Mouse (Mus musculus): Measurements from ENCODE around the gene Glce. TPM values are rescaled to one million over a fixed set of nuclear protein-coding genes. Genes with fewer than 3 reads are reported as not detected.
A peak's percentile ranks its signal among the peaks of the same experiment; 100 is the strongest.

The Glce gene
- polyA plus RNA-seq, 1 experiment from 2014 or later, result 26.4 TPM

DNA sequence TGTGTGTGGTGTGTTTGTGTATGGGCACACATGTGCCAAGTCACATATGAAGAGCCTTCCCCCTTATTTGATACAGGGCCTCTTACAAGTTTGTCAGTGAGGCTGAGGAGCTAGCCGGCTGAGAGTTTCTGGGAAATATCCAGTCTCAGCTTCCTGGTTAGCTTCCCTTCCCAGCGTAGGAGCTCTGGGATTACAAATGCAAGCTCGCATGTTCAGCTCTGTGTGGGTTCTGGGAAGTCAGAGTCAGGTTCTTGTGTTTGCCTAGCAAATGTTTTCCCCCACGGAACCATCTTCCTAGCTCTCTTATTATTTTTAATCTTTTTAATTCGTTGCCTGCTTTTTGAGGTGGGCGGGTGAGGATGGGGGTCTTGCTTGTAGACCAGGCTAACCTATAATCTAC lies 32.9 kb upstream of the Glce start:
- H3K27ac ChIP-seq (ENCODE audit: low read depth, low read length), result 0 out of 2 replicates have a peak overlapping the region, but pooled peaks have one; percentile 12

DNA sequence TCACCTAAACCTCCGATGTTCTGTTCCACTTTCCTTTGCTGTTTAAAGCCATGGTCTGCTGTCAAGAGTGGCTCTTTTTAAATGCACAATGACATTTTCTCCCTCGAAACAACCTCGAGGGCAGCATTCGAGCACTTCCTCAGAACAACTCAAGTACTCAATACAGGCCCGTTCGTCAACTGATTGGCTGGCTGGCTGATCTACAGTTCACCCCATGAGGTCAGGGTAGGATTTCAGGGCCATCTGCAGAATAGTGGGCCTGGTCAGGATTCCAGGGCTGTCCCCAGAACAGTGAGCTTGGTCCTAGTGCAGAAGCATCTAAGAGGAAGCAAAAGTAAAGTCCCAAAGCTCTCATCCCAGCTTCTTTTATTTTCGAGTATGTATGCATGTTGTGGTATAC lies 32.5 kb upstream of the Glce start:
- H3K27ac ChIP-seq (ENCODE audit: low read depth, low read length), result no peak overlapping the region
- H3K9me3 ChIP-seq (ENCODE audit: control insufficient read depth, low read length), result no peaks in the 10 kb centered on the region
- H3K4me3 ChIP-seq (ENCODE audit: low read length), result no peak overlapping the region
- H3K9ac ChIP-seq (ENCODE audit: low read depth, low read length), result no peak overlapping the region
- no peak overlapping the region for H3K4me2 ChIP-seq (ENCODE audit: low read length)
- no peaks in the 10 kb centered on the region for H3K36me3 ChIP-seq (ENCODE audit: control insufficient read depth, insufficient read depth, low read length)
- WGBS, result 78% methylated on average over 7 of the region's 7 CpGs
- H3K4me1 ChIP-seq (ENCODE audit: control insufficient read depth, insufficient read depth, low read depth, low read length), result peaks cover 7% of the 10 kb centered on the region
- no peaks in the 10 kb centered on the region for H3K27me3 ChIP-seq (replicated peaks; ENCODE audit: control insufficient read depth, insufficient read depth, low read length)
- ATAC-seq, result no peak

More for the DNA sequence above, 32.9 kb upstream of the Glce start:
- Histone ChIP-seq H3K4me1 (ENCODE audit: control insufficient read depth, insufficient read depth, low read depth, low read length) (peaks cover 7% of the 10 kb centered on the region), H3K9me3 (ENCODE audit: control insufficient read depth, low read length) (no peaks in the 10 kb centered on the region), H3K9ac (ENCODE audit: low read depth, low read length) (no peak overlapping the region), H3K4me2 (ENCODE audit: low read length) (no peak overlapping the region), H3K36me3 (ENCODE audit: control insufficient read depth, insufficient read depth, low read length) (no peaks in the 10 kb centered on the region), H3K27me3 (replicated peaks; ENCODE audit: control insufficient read depth, insufficient read depth, low read length) (no peaks in the 10 kb centered on the region), H3K4me3 (ENCODE audit: low read length) (no peak overlapping the region)
- ATAC-seq, result no peak
- WGBS, result 81% methylated on average over 6 of the region's 6 CpGs

DNA sequence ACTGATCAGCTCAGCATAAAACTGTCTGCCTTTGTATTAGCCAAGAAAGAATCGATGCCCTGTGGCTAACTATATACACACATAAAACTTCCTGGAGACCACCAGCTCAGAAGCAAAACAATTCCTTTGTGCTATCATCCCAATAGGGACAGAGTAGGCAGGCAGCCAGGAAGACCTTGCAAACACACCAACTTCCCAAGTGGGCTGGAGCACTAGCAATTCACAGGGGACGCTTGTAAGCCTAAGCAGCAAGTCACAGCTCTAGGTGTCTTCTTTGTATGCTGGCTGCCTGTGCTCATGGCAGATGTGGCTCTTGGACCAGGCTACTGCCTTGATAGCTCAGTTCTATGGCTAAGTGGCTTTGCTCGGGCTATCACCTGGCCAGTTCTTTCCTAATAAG lies 32.1 kb upstream of the Glce start:
- no peak overlapping the region for H3K9ac ChIP-seq (ENCODE audit: low read depth, low read length)
- H3K4me2 ChIP-seq (ENCODE audit: low read length), result no peak overlapping the region
- no peaks in the 10 kb centered on the region for H3K36me3 ChIP-seq (ENCODE audit: control insufficient read depth, insufficient read depth, low read length)
- H3K27me3 ChIP-seq (replicated peaks; ENCODE audit: control insufficient read depth, insufficient read depth, low read length), result no peaks in the 10 kb centered on the region
- H3K27ac ChIP-seq (ENCODE audit: low read depth, low read length), result no peak overlapping the region
- WGBS, result 46% methylated on average over 3 of the region's 3 CpGs
- no peak overlapping the region for H3K4me3 ChIP-seq (ENCODE audit: low read length)
- ATAC-seq, result no peak; the same call in 1 of the 2 replicates
- no peaks in the 10 kb centered on the region for H3K9me3 ChIP-seq (ENCODE audit: control insufficient read depth, low read length)
- H3K4me1 ChIP-seq (ENCODE audit: control insufficient read depth, insufficient read depth, low read depth, low read length), result peaks cover 7% of the 10 kb centered on the region

DNA sequence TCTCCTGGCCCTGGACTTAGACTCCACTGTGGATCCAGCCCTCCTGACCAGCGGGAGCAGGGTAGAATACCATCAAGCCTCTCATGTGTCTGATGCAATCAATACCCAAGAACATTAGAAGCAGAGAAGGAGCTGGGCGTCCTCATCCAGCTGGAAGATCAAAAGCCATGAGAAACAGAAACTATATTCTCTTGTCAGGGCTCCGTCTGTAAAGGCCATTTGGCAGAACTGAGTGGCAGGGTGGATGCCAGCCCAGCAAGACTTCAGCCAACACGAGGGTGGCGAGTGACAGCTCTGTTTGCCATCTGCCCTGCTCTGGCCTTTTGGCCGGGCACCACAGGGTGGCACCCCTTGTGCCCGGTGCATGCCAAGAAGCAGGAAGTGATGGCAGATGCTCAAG lies 30.8 kb upstream of the Glce start:
- WGBS, result 61% methylated on average over 7 of the region's 7 CpGs
- Histone ChIP-seq H3K9me3 (ENCODE audit: control insufficient read depth, low read length) (no peaks in the 10 kb centered on the region), H3K9ac (ENCODE audit: low read depth, low read length) (no peak overlapping the region), H3K27me3 (replicated peaks; ENCODE audit: control insufficient read depth, insufficient read depth, low read length) (no peaks in the 10 kb centered on the region), H3K36me3 (ENCODE audit: control insufficient read depth, insufficient read depth, low read length) (no peaks in the 10 kb centered on the region), H3K4me1 (ENCODE audit: control insufficient read depth, insufficient read depth, low read depth, low read length) (peaks cover 7% of the 10 kb centered on the region), H3K4me3 (ENCODE audit: low read length) (no peak overlapping the region), H3K27ac (ENCODE audit: low read depth, low read length) (no peak overlapping the region), H3K4me2 (ENCODE audit: low read length) (no peak overlapping the region)
- ATAC-seq, result peak; percentile 75

DNA sequence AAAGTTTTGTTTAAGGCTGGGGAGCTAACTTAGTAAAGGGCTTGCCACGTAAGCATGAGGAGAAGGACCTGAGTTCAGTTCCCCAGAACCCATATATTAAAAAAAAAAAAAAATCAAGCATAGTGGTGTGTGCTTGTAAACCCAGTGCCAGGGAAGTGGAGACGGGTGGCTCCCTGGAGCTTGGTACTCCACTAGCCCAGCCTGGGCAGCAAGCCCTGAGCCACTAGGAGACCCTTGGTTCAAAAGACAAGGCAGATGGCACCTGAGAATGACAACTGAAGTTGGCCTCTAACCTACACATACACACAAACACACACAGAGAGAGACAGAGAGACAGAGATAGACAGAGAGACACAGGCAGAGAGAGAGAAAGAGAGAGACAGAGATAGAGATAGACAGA lies 30.1 kb upstream of the Glce start:
- 93% methylated on average over 2 of the region's 2 CpGs for WGBS
- no peaks in the 10 kb centered on the region for H3K36me3 ChIP-seq (ENCODE audit: control insufficient read depth, insufficient read depth, low read length)
- H3K27me3 ChIP-seq (replicated peaks; ENCODE audit: control insufficient read depth, insufficient read depth, low read length), result no peaks in the 10 kb centered on the region
- no peak overlapping the region for H3K4me3 ChIP-seq (ENCODE audit: low read length)
- H3K4me1 ChIP-seq (ENCODE audit: control insufficient read depth, insufficient read depth, low read depth, low read length), result peaks cover 7% of the 10 kb centered on the region
- H3K9ac ChIP-seq (ENCODE audit: low read depth, low read length), result no peak overlapping the region
- no peak for ATAC-seq
- no peak overlapping the region for H3K4me2 ChIP-seq (ENCODE audit: low read length)
- H3K27ac ChIP-seq (ENCODE audit: low read depth, low read length), result no peak overlapping the region
- no peaks in the 10 kb centered on the region for H3K9me3 ChIP-seq (ENCODE audit: control insufficient read depth, low read length)

DNA sequence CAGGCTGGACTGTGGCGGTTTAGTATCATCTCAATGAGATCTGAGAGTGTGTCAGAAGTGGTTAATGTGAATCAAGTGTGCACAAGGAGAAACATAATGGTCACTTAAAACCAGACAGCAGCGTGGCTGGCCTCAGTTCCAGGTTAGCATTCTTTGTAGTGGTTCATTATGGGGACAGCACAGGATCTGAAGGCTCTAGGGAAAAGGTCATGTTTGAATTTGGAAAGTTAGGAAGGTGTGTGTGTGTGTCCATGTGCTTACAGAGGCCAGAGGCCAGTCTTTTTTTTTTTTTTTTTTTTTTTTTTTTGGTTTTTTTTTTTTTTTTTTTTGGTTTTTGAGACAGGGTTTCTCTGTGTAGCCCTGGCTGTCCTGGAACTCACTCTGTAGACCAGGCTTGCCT lies 22.7 kb upstream of the Glce start:
- no peaks in the 10 kb centered on the region for H3K4me1 ChIP-seq (ENCODE audit: control insufficient read depth, insufficient read depth, low read depth, low read length)
- H3K9ac ChIP-seq (ENCODE audit: low read depth, low read length), result no peak overlapping the region
- H3K27ac ChIP-seq (ENCODE audit: low read depth, low read length), result no peak overlapping the region
- no peak overlapping the region for H3K4me2 ChIP-seq (ENCODE audit: low read length)
- H3K36me3 ChIP-seq (ENCODE audit: control insufficient read depth, insufficient read depth, low read length), result no peaks in the 10 kb centered on the region
- no peaks in the 10 kb centered on the region for H3K9me3 ChIP-seq (ENCODE audit: control insufficient read depth, low read length)
- H3K4me3 ChIP-seq (ENCODE audit: low read length), result no peak overlapping the region
- WGBS, result 83% methylated on average over 2 of the region's 2 CpGs
- ATAC-seq, result no peak
- no peaks in the 10 kb centered on the region for H3K27me3 ChIP-seq (replicated peaks; ENCODE audit: control insufficient read depth, insufficient read depth, low read length)

DNA sequence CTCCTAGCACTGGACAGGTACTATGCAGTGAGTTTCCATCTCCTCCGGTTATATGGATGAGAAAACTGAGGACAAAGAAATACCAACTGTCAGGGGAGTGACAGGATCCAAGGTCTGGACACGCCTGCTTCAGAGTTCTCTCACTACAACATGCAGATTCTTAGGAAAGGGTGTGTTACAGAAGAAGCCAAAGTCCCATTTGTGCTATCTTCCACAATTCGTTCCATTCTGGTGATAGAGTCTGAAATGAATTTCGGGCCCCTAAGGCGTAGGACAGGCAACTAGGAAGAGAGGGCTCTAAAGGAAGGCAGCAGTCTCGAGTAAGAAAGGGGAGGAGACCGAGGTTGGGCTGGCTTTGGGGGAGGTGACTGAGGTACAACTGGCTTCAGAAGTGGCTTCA lies 21.0 kb upstream of the Glce start:
- Histone ChIP-seq H3K9ac (ENCODE audit: low read depth, low read length) (no peak overlapping the region), H3K27me3 (replicated peaks; ENCODE audit: control insufficient read depth, insufficient read depth, low read length) (no peaks in the 10 kb centered on the region), H3K36me3 (ENCODE audit: control insufficient read depth, insufficient read depth, low read length) (no peaks in the 10 kb centered on the region), H3K4me3 (ENCODE audit: low read length) (no peak overlapping the region), H3K4me1 (ENCODE audit: control insufficient read depth, insufficient read depth, low read depth, low read length) (peaks cover 6% of the 10 kb centered on the region), H3K9me3 (ENCODE audit: control insufficient read depth, low read length) (no peaks in the 10 kb centered on the region), H3K4me2 (ENCODE audit: low read length) (no peak overlapping the region), H3K27ac (ENCODE audit: low read depth, low read length) (no peak overlapping the region)
- WGBS, result 63% methylated on average over 7 of the region's 7 CpGs
- no peak for ATAC-seq

DNA sequence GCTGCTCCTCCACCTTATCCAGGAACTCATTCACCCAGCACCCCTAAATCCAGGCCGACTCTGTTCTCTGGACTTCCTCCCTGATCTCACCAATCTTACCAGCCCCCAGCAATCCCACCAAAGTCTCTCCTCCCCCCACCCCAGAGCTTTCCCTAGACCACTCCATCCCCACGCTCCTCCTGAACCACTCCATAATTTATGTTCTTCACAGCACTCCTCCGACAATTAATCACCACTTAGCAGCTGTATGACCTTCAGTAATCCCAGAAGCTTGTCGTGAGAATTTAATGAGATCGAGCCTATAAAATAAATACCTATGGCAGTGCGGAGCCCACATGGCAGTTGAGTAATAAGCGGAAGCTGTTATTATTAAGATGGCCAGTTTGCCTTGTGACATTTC lies 16.6 kb upstream of the Glce start:
- no peak overlapping the region for H3K9ac ChIP-seq (ENCODE audit: low read depth, low read length)
- no peaks in the 10 kb centered on the region for H3K9me3 ChIP-seq (ENCODE audit: control insufficient read depth, low read length)
- H3K4me2 ChIP-seq (ENCODE audit: low read length), result no peak overlapping the region
- no peak overlapping the region for H3K4me3 ChIP-seq (ENCODE audit: low read length)
- no peak overlapping the region for H3K27ac ChIP-seq (ENCODE audit: low read depth, low read length)
- 53% methylated on average over 7 of the region's 7 CpGs for WGBS
- H3K4me1 ChIP-seq (ENCODE audit: control insufficient read depth, insufficient read depth, low read depth, low read length), result peaks cover 18% of the 10 kb centered on the region
- no peaks in the 10 kb centered on the region for H3K27me3 ChIP-seq (replicated peaks; ENCODE audit: control insufficient read depth, insufficient read depth, low read length)
- ATAC-seq, result no peak
- H3K36me3 ChIP-seq (ENCODE audit: control insufficient read depth, insufficient read depth, low read length), result no peaks in the 10 kb centered on the region

DNA sequence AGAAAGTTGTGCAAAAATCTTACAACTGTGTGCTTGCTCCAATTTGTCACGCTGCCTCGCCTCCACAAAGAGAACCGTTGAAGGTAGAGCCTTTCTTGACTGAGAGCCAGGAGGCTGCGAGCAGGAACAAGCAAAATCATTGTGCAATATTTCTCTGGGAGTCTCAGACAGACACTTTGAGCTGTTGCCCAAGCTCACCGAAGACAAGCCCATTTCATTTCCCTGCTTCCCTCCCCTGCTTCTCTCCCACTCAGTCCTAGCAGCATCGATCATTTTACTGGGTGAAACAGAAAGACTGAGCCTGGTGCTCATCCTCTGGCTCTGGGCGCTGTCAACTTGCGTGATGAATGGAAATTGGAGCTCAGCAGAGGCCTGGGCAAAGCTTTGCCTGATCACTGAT lies 14.8 kb upstream of the Glce start:
- Histone ChIP-seq H3K4me3 (ENCODE audit: low read length) (no peak overlapping the region), H3K4me2 (ENCODE audit: low read length) (peak overlapping the region; percentile 27; the same call in 1 of the 2 replicates), H3K36me3 (ENCODE audit: control insufficient read depth, insufficient read depth, low read length) (no peaks in the 10 kb centered on the region), H3K27me3 (replicated peaks; ENCODE audit: control insufficient read depth, insufficient read depth, low read length) (no peaks in the 10 kb centered on the region), H3K9ac (ENCODE audit: low read depth, low read length) (0 out of 2 replicates have a peak overlapping the region, but pooled peaks have one; percentile 39), H3K9me3 (ENCODE audit: control insufficient read depth, low read length) (no peaks in the 10 kb centered on the region), H3K27ac (ENCODE audit: low read depth, low read length) (peak overlapping the region; percentile 63), H3K4me1 (ENCODE audit: control insufficient read depth, insufficient read depth, low read depth, low read length) (peaks cover 18% of the 10 kb centered on the region)
- 21% methylated on average over 8 of the region's 8 CpGs for WGBS
- ATAC-seq, result peak; percentile 80
